14 mouse cellular contexts compared by ENCODE assay signal in the genomic region with DNA sequence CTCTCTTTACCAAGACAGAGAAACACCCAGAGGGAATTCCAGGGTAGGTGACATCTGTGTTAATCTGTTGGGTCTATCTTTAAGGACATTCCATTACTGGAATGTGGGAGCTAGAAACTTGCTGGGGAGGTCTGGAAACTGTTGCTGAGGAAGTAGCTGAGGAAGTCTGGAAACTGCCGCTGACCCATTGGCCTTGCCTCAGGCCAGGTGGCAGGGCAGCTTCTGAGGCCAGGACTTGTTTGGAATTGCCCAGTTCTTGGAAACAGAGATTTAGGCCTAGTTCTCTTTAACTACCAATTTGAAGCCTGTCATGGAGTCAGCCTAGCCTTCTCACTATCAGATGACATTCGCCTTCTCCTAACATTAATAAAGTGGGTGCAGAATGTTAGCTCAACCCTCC.
"Had no signal": no experiment of that assay in that cellular context is flagged by ENCODE, and none has a peak within 500 bp of the region (broad histone marks: within the 10 kb centered on the region; RNA-seq: fewer than 3 reads in every experiment).

No protein-coding gene starts in this region.

- H3K9me3 ChIP-seq: kidney, embryonic 15.5 days; limb, embryonic 15.5 days; liver, embryonic 12.5 days; midbrain, embryonic 15.5 days; neural tube, embryonic 13.5 days had no signal

- H3K4me3 ChIP-seq: kidney, embryonic 15.5 days; left cerebral cortex, adult 2 months; limb, embryonic 15.5 days; liver, embryonic 12.5 days; midbrain, embryonic 15.5 days; neural tube, embryonic 13.5 days had no signal

- ATAC-seq: liver, embryonic 12.5 days; midbrain, embryonic 15.5 days had no signal

- H3K36me3 ChIP-seq: kidney, embryonic 15.5 days; limb, embryonic 15.5 days; liver, embryonic 12.5 days; midbrain, embryonic 15.5 days; neural tube, embryonic 13.5 days had no signal

- H3K9ac ChIP-seq: kidney, embryonic 15.5 days; limb, embryonic 15.5 days; liver, embryonic 12.5 days; lung, embryonic 14.5 days; midbrain, embryonic 15.5 days; neural tube, embryonic 13.5 days had no signal

- H3K4me1 ChIP-seq: liver, embryonic 12.5 days had no signal

- H3K27me3 ChIP-seq: limb, embryonic 15.5 days; liver, embryonic 12.5 days had no signal

- DNase-seq: kidney, adult 2 months; kidney, postnatal 14 days; lung, embryonic 14.5 days; lung, postnatal 14 days; retina, postnatal 1 day; right cerebral cortex, postnatal 4 days; spleen, adult 18-20 months; thymus, postnatal 36 days had no signal

- H3K4me2 ChIP-seq: kidney, embryonic 15.5 days; limb, embryonic 15.5 days; liver, embryonic 12.5 days; lung, embryonic 14.5 days; midbrain, embryonic 15.5 days; neural tube, embryonic 13.5 days had no signal

- H3K27ac ChIP-seq: kidney, embryonic 15.5 days; left cerebral cortex, adult 2 months; limb, embryonic 15.5 days; liver, embryonic 12.5 days; midbrain, embryonic 15.5 days had no signal
